Mouse (Mus musculus): ENCODE results near the gene Rgcc.

The Rgcc gene

GRCm38 (mm10) chr14:79301466-79301875, at the start of gene Rgcc:
Gene Rgcc (minus strand): TSS chr14:79301645.
- DNase-seq (ENCODE audit: low read depth, low spot score): peak; percentile 94

- no peak for DNase-seq (ENCODE audit: low read depth, low spot score)
Measured at GRCm38 (mm10) chr14:79346384-79346783, 44.9 kb upstream of the Rgcc start.

- no peak for DNase-seq (ENCODE audit: low read depth, low spot score)
Measured at GRCm38 (mm10) chr14:79335613-79336012, 34.2 kb upstream of the Rgcc start.

DNA sequence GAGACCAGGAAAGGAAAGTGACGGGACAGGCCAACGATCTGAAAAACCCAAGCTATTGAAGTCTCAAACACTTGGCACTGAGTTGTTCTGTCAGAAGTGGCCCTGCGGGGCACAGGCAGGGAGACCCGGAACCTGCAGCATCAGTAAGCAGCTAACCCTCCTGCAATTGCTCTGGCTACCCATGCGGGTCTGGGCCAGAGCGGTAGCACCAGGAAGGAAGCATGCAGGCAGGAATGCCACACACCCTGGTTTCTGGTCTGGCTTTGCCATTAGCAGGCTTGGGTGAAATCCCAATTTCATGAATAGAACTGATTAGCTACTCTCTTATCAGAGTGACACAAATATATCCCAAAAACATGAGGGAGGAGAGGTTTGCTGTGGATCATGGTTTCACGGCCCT, 30.5 kb upstream of the Rgcc start:
- DNase-seq (ENCODE audit: low read depth, low spot score): no peak

- DNase-seq (ENCODE audit: low read depth, low spot score): no peak
Measured at GRCm38 (mm10) chr14:79330944-79331561, 29.6 kb upstream of the Rgcc start.

GRCm38 (mm10) chr14:79327033-79327432, 25.6 kb upstream of the Rgcc start:
- DNase-seq (ENCODE audit: low read depth, low spot score): peak; percentile 51

GRCm38 (mm10) chr14:79324112-79324840, 22.8 kb upstream of the Rgcc start:
- DNase-seq (ENCODE audit: low read depth, low spot score): no peak

DNA sequence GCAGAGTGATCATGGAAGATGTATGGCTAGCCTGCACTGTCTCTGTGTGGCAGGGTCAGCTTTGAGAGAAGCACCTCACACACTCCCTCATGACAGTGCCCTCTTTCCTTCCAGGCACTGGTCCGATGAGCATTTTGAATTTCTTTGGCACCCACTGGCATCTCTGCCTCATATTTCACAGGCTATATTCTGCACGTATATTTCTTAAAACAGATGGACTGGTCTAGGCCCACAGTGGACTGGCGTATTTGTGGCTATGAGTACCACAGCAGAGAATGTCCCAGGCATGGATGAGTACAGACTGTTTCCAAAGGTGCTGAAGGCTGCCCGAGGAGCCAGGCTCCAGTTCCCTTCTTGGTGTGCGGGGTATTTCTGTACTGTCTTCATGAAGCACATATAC, 20.4 kb upstream of the Rgcc start:
- no peak for DNase-seq (ENCODE audit: low read depth, low spot score)

- no peak for DNase-seq (ENCODE audit: low read depth, low spot score)
Measured at GRCm38 (mm10) chr14:79321152-79321551, 19.7 kb upstream of the Rgcc start.

- DNase-seq (ENCODE audit: low read depth, low spot score): no peak
Measured at GRCm38 (mm10) chr14:79317602-79318001, 16.2 kb upstream of the Rgcc start.

DNA sequence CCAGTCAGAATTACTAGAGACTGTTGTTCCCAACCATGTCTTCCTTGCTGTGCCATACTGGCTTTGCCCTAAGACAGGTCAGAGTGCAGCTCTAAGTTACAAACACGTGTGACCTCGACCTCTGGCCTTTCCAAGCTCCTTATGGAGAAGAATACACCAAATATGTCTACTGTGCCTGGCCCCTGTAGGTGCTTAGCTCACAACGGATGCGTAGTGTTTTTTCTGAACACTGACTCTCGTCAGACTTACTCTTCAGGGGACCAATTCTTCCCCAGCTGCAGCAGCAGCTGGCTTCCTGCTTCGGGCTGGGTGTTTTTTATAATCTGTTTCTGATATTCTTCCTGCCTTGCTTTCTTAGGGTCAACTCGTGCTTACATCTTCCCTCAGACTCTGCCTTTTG, 14.4 kb upstream of the Rgcc start:
- no peak for DNase-seq (ENCODE audit: low read depth, low spot score)

GRCm38 (mm10) chr14:79314245-79315010, 13.0 kb upstream of the Rgcc start:
- DNase-seq (ENCODE audit: low read depth, low spot score): no peak

GRCm38 (mm10) chr14:79313439-79314175, 12.2 kb upstream of the Rgcc start:
- DNase-seq (ENCODE audit: low read depth, low spot score): no peak

GRCm38 (mm10) chr14:79312719-79313118, 11.3 kb upstream of the Rgcc start:
- DNase-seq (ENCODE audit: low read depth, low spot score): no peak

DNA sequence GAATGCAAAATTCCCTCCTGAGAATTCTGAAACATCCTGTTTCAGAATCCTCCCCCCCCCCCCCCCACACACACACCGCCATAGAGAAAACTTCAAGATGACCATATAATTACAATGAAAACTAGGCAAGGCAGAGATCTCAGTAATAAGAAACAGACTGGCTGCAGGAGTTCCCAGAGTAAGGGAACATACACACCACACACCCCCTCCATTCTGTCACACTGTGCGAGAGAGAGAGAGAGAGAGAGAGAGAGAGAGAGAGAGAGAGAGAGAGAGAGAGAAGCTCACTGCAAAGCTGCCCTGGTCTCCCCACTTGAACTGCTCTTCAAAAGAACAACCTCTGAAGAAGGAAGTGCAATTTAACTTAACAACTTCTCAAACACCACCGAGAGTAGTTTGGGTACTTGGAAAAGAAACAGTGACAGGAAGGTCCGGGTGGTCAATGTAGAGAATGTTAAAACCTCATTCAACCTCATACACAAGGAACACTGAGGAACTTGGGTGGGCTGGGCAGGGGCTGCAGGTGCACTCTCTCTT, 10.5 kb upstream of the Rgcc start:
- DNase-seq (ENCODE audit: low read depth, low spot score): no peak

- no peak for DNase-seq (ENCODE audit: low read depth, low spot score)
Measured at GRCm38 (mm10) chr14:79309115-79309514, 7.7 kb upstream of the Rgcc start.

DNA sequence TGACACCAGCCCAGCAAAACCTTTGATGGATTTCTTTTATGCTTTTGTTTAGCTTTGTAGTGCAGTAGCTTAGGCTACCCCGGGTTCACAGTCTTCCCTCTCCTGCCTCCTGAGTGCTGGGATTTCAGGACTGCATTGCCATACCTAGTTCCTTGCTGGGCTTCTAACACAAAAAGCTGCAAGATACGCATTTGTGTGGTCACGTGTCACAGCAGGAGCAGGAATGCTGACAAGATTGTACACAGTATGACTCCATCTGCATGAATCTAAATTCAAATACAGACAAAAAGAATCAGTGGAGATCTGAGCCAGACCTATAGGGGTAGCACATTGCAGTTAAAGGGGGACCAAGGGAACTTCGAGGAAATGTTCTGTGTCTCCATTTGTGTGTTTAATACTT, 6.9 kb upstream of the Rgcc start:
- no peak for DNase-seq (ENCODE audit: low read depth, low spot score)

DNA sequence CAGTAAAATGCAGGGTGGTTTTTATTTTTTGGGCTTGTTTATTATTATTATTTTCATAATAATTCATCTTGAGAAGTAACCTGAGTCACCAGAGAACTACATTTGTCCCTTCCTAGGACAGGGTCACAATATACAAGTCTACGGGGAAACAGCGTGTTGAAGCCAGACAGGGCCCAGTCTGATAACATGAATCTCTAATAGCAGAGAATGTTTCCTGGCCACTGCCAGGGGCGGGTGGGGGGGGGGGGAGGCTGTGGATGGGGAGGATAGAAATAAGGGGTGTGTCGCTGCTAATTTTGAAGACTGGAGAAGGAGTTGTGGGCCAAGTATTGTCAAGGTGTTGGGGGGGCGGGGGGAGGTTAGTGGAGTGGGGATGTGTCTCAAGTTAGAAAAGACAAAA, 6.5 kb upstream of the Rgcc start:
- no peak for DNase-seq (ENCODE audit: low read depth, low spot score)

DNA sequence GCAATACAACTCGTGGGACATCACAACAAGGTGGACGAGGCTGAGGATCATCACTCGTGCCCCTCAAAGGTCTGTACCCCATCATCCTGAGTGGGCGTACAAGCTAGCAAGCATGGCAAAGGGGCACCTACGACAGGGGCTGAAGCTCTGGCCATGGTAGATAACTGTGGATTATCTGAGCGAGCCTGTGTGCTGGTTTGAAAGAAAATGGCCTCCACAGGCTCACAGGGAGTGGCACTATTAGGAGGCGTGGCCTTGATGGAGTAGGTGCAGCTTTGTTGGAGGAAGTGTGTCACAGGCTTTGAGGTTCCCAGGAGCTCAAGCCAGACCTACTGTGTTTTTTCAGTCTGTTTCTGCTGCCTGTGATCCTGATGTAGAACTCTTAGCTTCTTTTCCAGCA, 5.7 kb upstream of the Rgcc start:
- DNase-seq (ENCODE audit: low read depth, low spot score): no peak

- no peak for DNase-seq (ENCODE audit: low read depth, low spot score)
Measured at GRCm38 (mm10) chr14:79304873-79305464, 3.5 kb upstream of the Rgcc start.

DNA sequence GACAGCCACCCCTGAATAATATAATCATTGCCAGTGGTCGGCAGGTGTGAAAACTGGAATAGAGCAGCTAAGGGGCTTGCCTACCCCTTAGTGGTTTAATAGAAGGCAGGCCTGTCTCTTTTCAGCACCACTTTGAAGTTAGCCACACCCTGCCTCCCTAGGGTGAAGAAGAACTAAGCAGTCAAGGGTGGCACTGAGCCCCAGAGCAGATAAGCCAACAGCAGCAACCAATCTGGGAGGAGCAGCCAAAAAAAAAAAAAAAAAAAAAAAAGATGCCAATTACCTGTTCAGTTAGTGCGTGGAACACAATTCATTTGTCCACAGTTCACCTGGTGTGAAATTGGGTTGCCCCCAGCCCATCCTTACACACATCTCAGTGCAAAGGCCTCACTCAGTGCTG, 1.7 kb upstream of the Rgcc start:
- DNase-seq (ENCODE audit: low read depth, low spot score): no peak
